Mouse (Mus musculus) neural tube, embryonic 13.5 days (tissue): ENCODE measurements around the gene Umps. TPM values are rescaled to one million over a fixed set of nuclear protein-coding genes. Genes with fewer than 3 reads are reported as not detected.
A peak's percentile ranks its signal among the peaks of the same experiment; 100 is the strongest.

Source experiments
- ATAC-seq: fragments of 200-750 bp; cut with Nextera tagmentation; 2 replicates; pipeline ENCODE4 v1.8.0; 2017; ENCODE audit warnings: low read depth, mild to moderate bottlenecking, moderate TSS enrichment, moderate library complexity
- H3K27ac ChIP-seq: fragments of 300-500 bp; sonication (generic); replicated peaks from 2 replicates; pipeline ENCODE4 v1.5.1; 2015; ENCODE audit warnings: moderate library complexity, mild to moderate bottlenecking, inconsistent platforms
- H3K27me3 ChIP-seq: fragments of 300-500 bp; sonication (generic); 2 replicates; pipeline ENCODE4 v1.6.1; 2015; ENCODE audit warnings: mild to moderate bottlenecking, inconsistent platforms
- H3K36me3 ChIP-seq: fragments of 300-500 bp; sonication (generic); 2 replicates; pipeline ENCODE4 v1.6.1; 2015; ENCODE audit warnings: mild to moderate bottlenecking, inconsistent platforms
- H3K4me1 ChIP-seq: fragments of 300-500 bp; sonication (generic); replicated peaks from 2 replicates; pipeline ENCODE4 v1.6.1; 2015; ENCODE audit warnings: inconsistent platforms
- H3K4me2 ChIP-seq: fragments of 300-500 bp; sonication (generic); 2 replicates; pipeline ENCODE4 v1.6.1; 2015; ENCODE audit warnings: inconsistent platforms, mild to moderate bottlenecking, moderate library complexity
- H3K4me3 ChIP-seq: fragments of 300-500 bp; sonication (generic); 2 replicates; pipeline ENCODE4 v1.5.1; 2015; ENCODE audit warnings: mild to moderate bottlenecking, inconsistent platforms
- H3K9ac ChIP-seq: fragments of 300-500 bp; sonication (generic); 2 replicates; pipeline ENCODE4 v1.6.1; 2015; ENCODE audit warnings: moderate library complexity, mild to moderate bottlenecking, inconsistent platforms
- H3K9me3 ChIP-seq: fragments of 300-500 bp; sonication (generic); 2 replicates; pipeline ENCODE4 v1.6.1; 2016; ENCODE audit warnings: inconsistent platforms
- WGBS: fragments of 180-500 bp; shearing (Covaris S2); methylation state at CpG from one replicate; pipeline ENCODE4 v1.1.7; 2015; 5-methylcytosine and 5-hydroxymethylcytosine counted together
- polyA plus RNA-seq: library from polyadenylated mRNA; unstranded; fragments of >200 nt; fragmentation: Nextera tagmentation; extraction: Ambion mirVana; gene quantifications from 2 replicates; pipeline ENCODE4 v1.2.1, GENCODE M21; 2015

Umps gene
- 20.4 and 23.0 TPM in 2 replicates for polyA plus RNA-seq

GRCm38 (mm10) chr16:33966538-33967282 lies at the start of gene Umps:
Gene Umps, minus strand, starts transcription at chr16:33967038.
- Histone ChIP-seq H3K4me2 (peak within 1 kb of the TSS; percentile 90), H3K9me3 (no peaks in the 10 kb centered on the region), H3K27ac (peak within 1 kb of the TSS; percentile 15), H3K4me1 (peaks cover 15% of the 10 kb centered on the region), H3K4me3 (peak within 1 kb of the TSS; percentile 93), H3K9ac (peak within 1 kb of the TSS; percentile 91), H3K27me3 (no peaks in the 10 kb centered on the region), H3K36me3 (peaks cover 20% of the 10 kb centered on the region)
- ATAC-seq: peak; percentile 96
- under 1% methylated on average over 44 of the region's 44 CpGs for WGBS

- Histone ChIP-seq H3K36me3 (peaks cover 84% of the 10 kb centered on the region), H3K27me3 (no peaks in the 10 kb centered on the region), H3K9me3 (no peaks in the 10 kb centered on the region; the same call in 1 of the 2 replicates), H3K4me2 (no peak overlapping the region), H3K4me3 (no peak overlapping the region), H3K9ac (no peak overlapping the region), H3K27ac (no peak overlapping the region), H3K4me1 (peaks cover 6% of the 10 kb centered on the region; the same call in 1 of the 2 replicates)
- no peak for ATAC-seq
- 92% methylated on average over 20 of the region's 20 CpGs for WGBS
Observed at GRCm38 (mm10) chr16:34011991-34012845, 45.4 kb upstream of the Umps start.

GRCm38 (mm10) chr16:34009567-34009966 lies 42.7 kb upstream of the Umps start:
- H3K4me2 ChIP-seq: no peak overlapping the region
- peaks cover 15% of the 10 kb centered on the region for H3K4me1 ChIP-seq
- WGBS: 98% methylated on average over 2 of the region's 2 CpGs
- H3K27ac ChIP-seq: no peak overlapping the region
- no peak overlapping the region for H3K9ac ChIP-seq
- ATAC-seq: no peak
- no peaks in the 10 kb centered on the region; the same call in 1 of the 2 replicates for H3K9me3 ChIP-seq
- no peak overlapping the region for H3K4me3 ChIP-seq
- H3K36me3 ChIP-seq: peaks cover 64% of the 10 kb centered on the region
- H3K27me3 ChIP-seq: no peaks in the 10 kb centered on the region

- WGBS: 95% methylated on average over 3 of the region's 3 CpGs
- Histone ChIP-seq H3K4me2 (no peak overlapping the region), H3K36me3 (peaks cover 37% of the 10 kb centered on the region), H3K9ac (no peak overlapping the region), H3K27me3 (no peaks in the 10 kb centered on the region), H3K27ac (no peak overlapping the region), H3K4me3 (no peak overlapping the region), H3K9me3 (no peaks in the 10 kb centered on the region; the same call in 1 of the 2 replicates), H3K4me1 (peaks cover 30% of the 10 kb centered on the region)
- ATAC-seq: no peak
Observed at GRCm38 (mm10) chr16:34005986-34006385, 39.1 kb upstream of the Umps start.

GRCm38 (mm10) chr16:34004128-34004578 lies 37.3 kb upstream of the Umps start:
- ATAC-seq: peak; percentile 88

GRCm38 (mm10) chr16:34003566-34004127 lies 36.8 kb upstream of the Umps start:
- Histone ChIP-seq H3K9me3 (no peaks in the 10 kb centered on the region), H3K9ac (no peak overlapping the region), H3K4me3 (no peak overlapping the region), H3K36me3 (peaks cover 15% of the 10 kb centered on the region), H3K27me3 (no peaks in the 10 kb centered on the region), H3K27ac (peak overlapping the region; percentile 77), H3K4me2 (no peak overlapping the region), H3K4me1 (peaks cover 30% of the 10 kb centered on the region)
- no peak for ATAC-seq
- 41% methylated on average over 10 of the region's 10 CpGs for WGBS

More at GRCm38 (mm10) chr16:34004128-34004578, 37.3 kb upstream of the Umps start:
- peaks cover 18% of the 10 kb centered on the region for H3K36me3 ChIP-seq
- no peak overlapping the region for H3K4me3 ChIP-seq
- H3K4me2 ChIP-seq: no peak overlapping the region
- H3K9ac ChIP-seq: no peak overlapping the region
- H3K9me3 ChIP-seq: no peaks in the 10 kb centered on the region
- H3K27ac ChIP-seq: peak overlapping the region; percentile 77
- H3K27me3 ChIP-seq: no peaks in the 10 kb centered on the region
- 28% methylated on average over 4 of the region's 4 CpGs for WGBS
- peaks cover 30% of the 10 kb centered on the region for H3K4me1 ChIP-seq

GRCm38 (mm10) chr16:34000715-34001114 lies 33.9 kb upstream of the Umps start:
- H3K27ac ChIP-seq: no peak overlapping the region
- no peak overlapping the region for H3K4me2 ChIP-seq
- no peaks in the 10 kb centered on the region for H3K27me3 ChIP-seq
- 0 out of 2 replicates have a peak, but pooled peaks cover 3% of the 10 kb centered on the region for H3K36me3 ChIP-seq
- H3K4me1 ChIP-seq: peaks cover 27% of the 10 kb centered on the region
- ATAC-seq: no peak
- H3K9ac ChIP-seq: no peak overlapping the region
- no peak overlapping the region for H3K4me3 ChIP-seq
- H3K9me3 ChIP-seq: no peaks in the 10 kb centered on the region
- 87% methylated on average over 8 of the region's 8 CpGs for WGBS

GRCm38 (mm10) chr16:33999388-33999787 lies 32.5 kb upstream of the Umps start:
- Histone ChIP-seq H3K27me3 (no peaks in the 10 kb centered on the region), H3K4me2 (no peak overlapping the region), H3K4me1 (peaks cover 13% of the 10 kb centered on the region), H3K9ac (no peak overlapping the region), H3K36me3 (0 out of 2 replicates have a peak, but pooled peaks cover 3% of the 10 kb centered on the region), H3K27ac (no peak overlapping the region), H3K4me3 (no peak overlapping the region), H3K9me3 (no peaks in the 10 kb centered on the region)
- WGBS: 33% methylated on average over 3 of the region's 3 CpGs
- no peak for ATAC-seq

GRCm38 (mm10) chr16:33998011-33998410 lies 31.2 kb upstream of the Umps start:
- 0 out of 2 replicates have a peak, but pooled peaks cover 3% of the 10 kb centered on the region for H3K36me3 ChIP-seq
- H3K27ac ChIP-seq: no peak overlapping the region
- no peaks in the 10 kb centered on the region for H3K27me3 ChIP-seq
- no peak for ATAC-seq
- no peak overlapping the region for H3K4me2 ChIP-seq
- no peak overlapping the region for H3K9ac ChIP-seq
- H3K4me1 ChIP-seq: peaks cover 3% of the 10 kb centered on the region
- WGBS: 82% methylated on average over 6 of the region's 6 CpGs
- H3K4me3 ChIP-seq: no peak overlapping the region
- H3K9me3 ChIP-seq: no peaks in the 10 kb centered on the region

- H3K27me3 ChIP-seq: no peaks in the 10 kb centered on the region
- H3K4me2 ChIP-seq: no peak overlapping the region
- no peaks in the 10 kb centered on the region for H3K9me3 ChIP-seq
- H3K4me1 ChIP-seq: no peaks in the 10 kb centered on the region; the same call in 1 of the 2 replicates
- H3K9ac ChIP-seq: no peak overlapping the region
- no peaks in the 10 kb centered on the region for H3K36me3 ChIP-seq
- H3K27ac ChIP-seq: no peak overlapping the region
- H3K4me3 ChIP-seq: no peak overlapping the region
- no peak for ATAC-seq
- WGBS: 8% methylated on average over 5 of the region's 5 CpGs
Observed at GRCm38 (mm10) chr16:33996030-33996429, 29.2 kb upstream of the Umps start.

- H3K4me2 ChIP-seq: no peak overlapping the region
- H3K27me3 ChIP-seq: no peaks in the 10 kb centered on the region
- no peak for ATAC-seq
- H3K4me1 ChIP-seq: no peaks in the 10 kb centered on the region; the same call in 1 of the 2 replicates
- no peaks in the 10 kb centered on the region for H3K9me3 ChIP-seq
- H3K4me3 ChIP-seq: no peak overlapping the region
- no peak overlapping the region for H3K27ac ChIP-seq
- H3K36me3 ChIP-seq: no peaks in the 10 kb centered on the region
- H3K9ac ChIP-seq: no peak overlapping the region
- WGBS: 80% methylated on average over 3 of the region's 3 CpGs
Observed at GRCm38 (mm10) chr16:33995496-33995895, 28.7 kb upstream of the Umps start.

GRCm38 (mm10) chr16:33994321-33994720 lies 27.5 kb upstream of the Umps start:
- 91% methylated on average over 6 of the region's 6 CpGs for WGBS
- Histone ChIP-seq H3K27me3 (no peaks in the 10 kb centered on the region), H3K4me3 (no peak overlapping the region), H3K4me1 (no peaks in the 10 kb centered on the region; the same call in 1 of the 2 replicates), H3K9me3 (no peaks in the 10 kb centered on the region), H3K27ac (no peak overlapping the region), H3K4me2 (no peak overlapping the region), H3K9ac (no peak overlapping the region), H3K36me3 (no peaks in the 10 kb centered on the region)
- ATAC-seq: no peak
